Mouse (Mus musculus) MEL (cell line): ENCODE measurements around the gene Lgals7. TPM values are rescaled to one million over a fixed set of nuclear protein-coding genes. Genes with fewer than 3 reads are reported as not detected.
A peak's percentile ranks its signal among the peaks of the same experiment; 100 is the strongest.

ENCODE experiments used
- DNase-seq: peaks from one replicate; pipeline ENCODE4 v3.0.0; 2011; ENCODE audit warnings: low read depth, low spot score
- H3K27ac ChIP-seq: 2 replicates; pipeline ENCODE4 v1.5.1; 2012; ENCODE audit warnings: low read depth, mild to moderate bottlenecking, control low read depth, low read length, moderate library complexity; ENCODE audit not compliant: control insufficient read depth
- H3K27me3 ChIP-seq, 2 experiments: fragments of 150-350 bp in 1 of 2; sonication (generic) in 1 of 2; 2 replicates each; pipeline ENCODE4 v1.6.1; 2012; ENCODE audit warnings: low read length in 2 of 2, mild to moderate bottlenecking in 2 of 2, improper control_type of control experiment in 1 of 2, moderate library complexity in 1 of 2; ENCODE audit not compliant: insufficient read depth in 2 of 2, control insufficient read depth in 1 of 2
- H3K36me3 ChIP-seq, 2 experiments: 2 replicates each; pipeline ENCODE4 v1.6.1; 2012 to 2014; ENCODE audit warnings: low read length in 2 of 2, improper control_type of control experiment in 1 of 2, inconsistent platforms in 1 of 2, mild to moderate bottlenecking in 1 of 2; ENCODE audit not compliant: insufficient read depth in 2 of 2, control insufficient read depth in 1 of 2
- H3K4me1 ChIP-seq, 2 experiments: fragments of 150-350 bp in 1 of 2; sonication (generic) in 1 of 2; 2 replicates each; pipeline ENCODE4 v1.6.1; 2012; ENCODE audit warnings: low read length in 2 of 2, improper control_type of control experiment in 1 of 2, mild to moderate bottlenecking in 1 of 2; ENCODE audit not compliant: insufficient read depth in 2 of 2, control insufficient read depth in 1 of 2
- H3K4me3 ChIP-seq, 2 experiments: fragments of 150-350 bp in 1 of 2; sonication (generic) in 1 of 2; 2 replicates each; pipeline ENCODE4 v1.5.1; 2012; ENCODE audit warnings: low read depth in 2 of 2, low read length in 2 of 2, mild to moderate bottlenecking in 2 of 2, moderate library complexity in 2 of 2, control low read depth in 1 of 2, improper control_type of control experiment in 1 of 2; ENCODE audit not compliant: control insufficient read depth in 1 of 2, insufficient read depth in 1 of 2
- H3K79me2 ChIP-seq: 2 replicates; pipeline ENCODE4 v1.6.1; 2012; ENCODE audit warnings: mild to moderate bottlenecking, low read length, moderate library complexity; ENCODE audit not compliant: control insufficient read depth, poor library complexity, insufficient read depth
- H3K9ac ChIP-seq: 2 replicates; pipeline ENCODE4 v1.6.1; 2012; ENCODE audit warnings: low read depth, mild to moderate bottlenecking, control low read depth, low read length, moderate library complexity; ENCODE audit not compliant: control insufficient read depth, poor library complexity, severe bottlenecking
- H3K9me3 ChIP-seq: fragments of 150-350 bp; sonication (generic); replicated peaks from 2 replicates; pipeline ENCODE4 v1.6.1; 2012; ENCODE audit warnings: mild to moderate bottlenecking, low read length, improper control_type of control experiment, moderate library complexity; ENCODE audit not compliant: insufficient read depth
- BHLHE40 ChIP-seq: IDR thresholded peaks from 2 replicates; pipeline ENCODE4 v1.6.1; 2012; ENCODE audit warnings: low read depth, mild to moderate bottlenecking, inconsistent platforms, low read length, improper control_type of control experiment, borderline replicate concordance
- CHD2 ChIP-seq: IDR thresholded peaks from 2 replicates; pipeline ENCODE4 v1.6.1; 2011; ENCODE audit warnings: low read length, improper control_type of control experiment
- EP300 ChIP-seq, 2 experiments: IDR thresholded peaks; 2 replicates each; pipeline ENCODE4 v1.6.1; 2011; ENCODE audit warnings: improper control_type of control experiment in 2 of 2, low read length in 2 of 2, low read depth in 1 of 2, mild to moderate bottlenecking in 1 of 2
- ETS1 ChIP-seq: IDR thresholded peaks from 2 replicates; pipeline ENCODE4 v1.6.1; 2012; ENCODE audit warnings: low read depth, mild to moderate bottlenecking, inconsistent platforms, low read length, improper control_type of control experiment, moderate library complexity
- GABPA ChIP-seq: IDR thresholded peaks from 2 replicates; pipeline ENCODE4 v1.6.1; 2012; ENCODE audit warnings: low read depth, mild to moderate bottlenecking, inconsistent platforms, low read length, improper control_type of control experiment, moderate library complexity
- GATA1 ChIP-seq: IDR thresholded peaks from 2 replicates; pipeline ENCODE4 v1.6.1; 2011; ENCODE audit warnings: low read depth, low read length, improper control_type of control experiment
- HCFC1 ChIP-seq: IDR thresholded peaks from 2 replicates; pipeline ENCODE4 v1.6.1; 2012; ENCODE audit warnings: low read depth, mild to moderate bottlenecking, inconsistent platforms, low read length, improper control_type of control experiment, moderate library complexity
- MAFK ChIP-seq: IDR thresholded peaks from 2 replicates; pipeline ENCODE4 v1.6.1; 2011; ENCODE audit warnings: low read depth, mild to moderate bottlenecking, low read length, improper control_type of control experiment, borderline replicate concordance
- MAZ ChIP-seq: IDR thresholded peaks from 2 replicates; pipeline ENCODE4 v1.6.1; 2012; ENCODE audit warnings: low read depth, mild to moderate bottlenecking, inconsistent platforms, low read length, improper control_type of control experiment
- MEF2A ChIP-seq: IDR thresholded peaks from 2 replicates; pipeline ENCODE4 v1.6.1; 2014; ENCODE audit warnings: low read depth, mild to moderate bottlenecking, inconsistent platforms, low read length, improper control_type of control experiment; ENCODE audit not compliant: poor library complexity, insufficient replicate concordance, severe bottlenecking; ENCODE audit errors: extremely low read depth
- MXI1 ChIP-seq: IDR thresholded peaks from 2 replicates; pipeline ENCODE4 v1.6.1; 2011; ENCODE audit warnings: mild to moderate bottlenecking, low read depth, low read length, improper control_type of control experiment
- NRF1 ChIP-seq: IDR thresholded peaks from 2 replicates; pipeline ENCODE4 v1.6.1; 2014; ENCODE audit warnings: low read depth, mild to moderate bottlenecking, inconsistent platforms, low read length, improper control_type of control experiment, moderate library complexity; ENCODE audit not compliant: poor library complexity, insufficient read depth, severe bottlenecking
- POLR2A ChIP-seq, 2 experiments: IDR thresholded peaks; 2 replicates each; pipeline ENCODE4 v1.6.1; 2011 to 2012; ENCODE audit warnings: low read length in 2 of 2, mild to moderate bottlenecking in 2 of 2, control low read depth in 1 of 2, improper control_type of control experiment in 1 of 2, low read depth in 1 of 2, moderate library complexity in 1 of 2; ENCODE audit not compliant: control insufficient read depth in 1 of 2, insufficient read depth in 1 of 2, poor library complexity in 1 of 2
- POLR2AphosphoS2 ChIP-seq: IDR thresholded peaks from 2 replicates; pipeline ENCODE4 v1.6.1; 2011; ENCODE audit warnings: low read length, improper control_type of control experiment
- RCOR1 ChIP-seq: IDR thresholded peaks from 2 replicates; pipeline ENCODE4 v1.6.1; 2012; ENCODE audit warnings: low read depth, mild to moderate bottlenecking, inconsistent platforms, low read length, improper control_type of control experiment
- SIN3A ChIP-seq: IDR thresholded peaks from 2 replicates; pipeline ENCODE4 v1.6.1; 2012; ENCODE audit warnings: low read length, improper control_type of control experiment, inconsistent platforms
- TBP ChIP-seq: IDR thresholded peaks from 2 replicates; pipeline ENCODE4 v1.8.0; 2011; ENCODE audit warnings: low read depth, low read length, improper control_type of control experiment
- UBTF ChIP-seq: IDR thresholded peaks from 2 replicates; pipeline ENCODE4 v1.6.1; 2012; ENCODE audit warnings: low read depth, mild to moderate bottlenecking, inconsistent platforms, low read length, improper control_type of control experiment, moderate library complexity, borderline replicate concordance; ENCODE audit not compliant: insufficient read depth
- USF1 ChIP-seq: IDR thresholded peaks from 2 replicates; pipeline ENCODE4 v1.6.1; 2014; ENCODE audit warnings: low read depth, mild to moderate bottlenecking, inconsistent platforms, low read length, improper control_type of control experiment, moderate library complexity
- ZC3H11A ChIP-seq: IDR thresholded peaks from 2 replicates; pipeline ENCODE4 v1.6.1; 2012; ENCODE audit warnings: low read depth, mild to moderate bottlenecking, inconsistent platforms, low read length, improper control_type of control experiment
- ZMIZ1 ChIP-seq: IDR thresholded peaks from 2 replicates; pipeline ENCODE4 v1.6.1; 2012; ENCODE audit warnings: low read depth, mild to moderate bottlenecking, inconsistent platforms, low read length, improper control_type of control experiment, moderate library complexity
- ZNF384 ChIP-seq: IDR thresholded peaks from 2 replicates; pipeline ENCODE4 v1.6.1; 2012; ENCODE audit warnings: low read depth, mild to moderate bottlenecking, inconsistent platforms, low read length, improper control_type of control experiment
- polyA plus RNA-seq, 2 experiments: library from polyadenylated mRNA; stranded (reverse) in 1 of 2; unstranded in 1 of 2; fragments of >175 nt in 1 of 2; fragments of >200 nt in 1 of 2; gene quantifications; 2 replicates each; pipeline versions ENCODE4 v1.2.1 to v1.2.4; 2012; ENCODE audit warnings: low replicate concordance in 2 of 2, low read depth in 1 of 2; ENCODE audit not compliant: insufficient read length in 2 of 2, insufficient read depth in 1 of 2, missing spikeins in 1 of 2
- total RNA-seq: library from RNA; depleted of rRNA; stranded (reverse); fragments of 300-350 nt; gene quantifications from 2 replicates; pipeline ENCODE4 v1.2.3, GENCODE M21; 2012

Lgals7 gene
- total and polyA plus RNA-seq, 3 experiments = 27.7 to 138 TPM; not detected in 1

DNA sequence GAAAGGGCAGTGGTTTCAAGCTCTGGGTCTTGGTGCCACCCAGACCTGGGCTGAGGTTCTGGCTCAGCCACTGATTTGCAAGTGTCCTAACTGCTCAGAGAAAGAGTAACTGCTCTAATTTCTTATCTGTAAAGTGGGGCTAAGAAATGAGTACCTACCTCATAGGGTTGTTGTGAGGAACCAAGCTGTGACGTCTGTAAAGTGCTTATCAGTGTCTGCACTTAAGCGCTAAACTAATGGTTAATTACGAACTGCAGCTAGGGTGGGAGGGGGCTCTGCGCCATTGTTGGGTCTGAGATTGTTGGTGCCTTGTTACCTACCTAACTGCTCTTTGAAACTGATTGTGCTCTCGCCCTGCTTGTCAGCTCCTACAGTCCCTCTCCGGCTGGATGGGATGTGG lies 46.1 kb upstream of the Lgals7 start:
- peaks cover 53 to 97% of the 10 kb centered on the region in 2 experiments for H3K36me3 ChIP-seq
- H3K9me3 ChIP-seq = no peaks in the 10 kb centered on the region
- H3K4me1 ChIP-seq = peaks cover 21 to 89% of the 10 kb centered on the region in 2 experiments
- peaks cover 46% of the 10 kb centered on the region for H3K79me2 ChIP-seq
- peak; percentile 57 for DNase-seq
- peak overlapping the region; percentile 22; the same call in 1 of the 2 replicates for H3K27ac ChIP-seq
- H3K4me3 ChIP-seq = no peak overlapping the region
- H3K27me3 ChIP-seq = no peaks in the 10 kb centered on the region
- H3K9ac ChIP-seq = no peak overlapping the region
- TF ChIP-seq MAZ (0 out of 2 replicates have a peak, but pooled peaks have one; percentile 19), ETS1 (peak; percentile 58; the same call in 1 of the 2 replicates), SIN3A (no peak), GATA1 (peak; percentile 60), POLR2A (IDR thresholded peaks at IDR 0.05; ENCODE audit: control insufficient read depth in 1 of 2, insufficient read depth in 1 of 2, low read depth in 1 of 2, low read length in 2 of 2, poor library complexity in 1 of 2) (peak in 1 of 2 experiments; percentile 33; a peak in 1 of 4 replicates), CHD2 (no peak), EP300 (IDR thresholded peaks at IDR 0.05; ENCODE audit: low read depth in 1 of 2, low read length in 2 of 2) (0 out of 4 replicates have a peak, but pooled peaks of 1 of the 2 experiments have one; percentile 24)
- TF ChIP-seq, all 39 proteins: peak for 5

DNA sequence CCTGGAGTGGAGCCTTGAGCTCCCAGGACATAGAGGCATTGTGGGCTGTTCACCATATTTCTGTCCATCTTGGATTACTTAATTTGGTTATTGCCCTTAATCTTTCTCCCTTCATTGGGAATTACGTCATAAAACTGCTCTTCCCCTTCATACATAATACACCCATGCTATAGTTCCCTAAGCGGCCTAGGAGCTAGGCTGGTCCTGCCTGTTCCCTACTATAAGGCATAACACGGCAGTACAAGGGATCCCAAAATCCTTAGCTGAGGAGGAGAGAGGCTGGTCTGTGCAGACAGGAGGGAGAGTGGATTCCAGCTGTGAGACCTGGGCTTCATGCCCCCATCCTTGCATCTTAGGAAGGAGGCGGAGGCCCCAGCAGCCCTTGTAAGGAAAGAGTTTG lies 45.7 kb upstream of the Lgals7 start:
- H3K36me3 ChIP-seq = peaks cover 53 to 97% of the 10 kb centered on the region in 2 experiments
- DNase-seq = no peak
- H3K27ac ChIP-seq = peak overlapping the region; percentile 22; the same call in 1 of the 2 replicates
- no peak overlapping the region for H3K9ac ChIP-seq
- no peak for TF ChIP-seq SIN3A
- no peak for TF ChIP-seq MAFK
- TF ChIP-seq POLR2A (IDR thresholded peaks at IDR 0.05; ENCODE audit: control insufficient read depth in 1 of 2, insufficient read depth in 1 of 2, low read depth in 1 of 2, low read length in 2 of 2, poor library complexity in 1 of 2) = peak in 1 of 2 experiments; percentile 10; a peak in 1 of 4 replicates
- no peak for TF ChIP-seq MXI1
- 0 out of 2 replicates have a peak, but pooled peaks have one; percentile 5 for TF ChIP-seq MAZ
- peak; percentile 74 for TF ChIP-seq POLR2AphosphoS2
- TF ChIP-seq ZMIZ1 = 0 out of 2 replicates have a peak, but pooled peaks have one; percentile 20
- H3K27me3 ChIP-seq = no peaks in the 10 kb centered on the region
- peaks cover 21 to 90% of the 10 kb centered on the region in 2 experiments for H3K4me1 ChIP-seq
- H3K4me3 ChIP-seq = no peak overlapping the region
- no peaks in the 10 kb centered on the region for H3K9me3 ChIP-seq
- peaks cover 42% of the 10 kb centered on the region for H3K79me2 ChIP-seq

DNA sequence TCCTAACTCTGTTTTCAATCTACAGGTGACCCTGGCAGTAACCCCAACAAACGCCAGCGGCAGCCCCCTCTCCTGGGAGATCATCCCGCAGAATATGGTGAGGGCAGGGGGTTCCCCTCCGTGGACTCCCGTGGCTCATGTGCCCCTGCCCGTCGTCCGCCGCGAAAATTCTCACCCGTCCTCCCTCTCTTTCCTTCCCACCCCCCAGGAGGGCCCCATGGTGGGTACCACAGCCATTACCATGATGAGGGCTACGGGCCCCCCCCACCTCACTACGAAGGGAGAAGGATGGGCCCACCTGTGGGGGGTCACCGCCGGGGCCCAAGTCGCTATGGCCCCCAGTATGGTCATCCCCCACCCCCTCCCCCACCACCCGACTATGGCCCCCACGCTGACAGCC lies 45.2 kb upstream of the Lgals7 start:
- H3K4me1 ChIP-seq = peaks cover 21 to 90% of the 10 kb centered on the region in 2 experiments
- H3K27ac ChIP-seq = peak overlapping the region; percentile 22; the same call in 1 of the 2 replicates
- TF ChIP-seq RCOR1 = no peak
- TF ChIP-seq MXI1 = no peak
- no peak for TF ChIP-seq POLR2A (IDR thresholded peaks at IDR 0.05; ENCODE audit: control insufficient read depth in 1 of 2, insufficient read depth in 1 of 2, low read depth in 1 of 2, low read length in 2 of 2, poor library complexity in 1 of 2)
- no peak for TF ChIP-seq SIN3A
- no peak for TF ChIP-seq HCFC1
- TF ChIP-seq NRF1 = no peak
- no peak for TF ChIP-seq TBP
- TF ChIP-seq ZNF384 = no peak
- TF ChIP-seq ZC3H11A = no peak
- TF ChIP-seq BHLHE40 = no peak
- TF ChIP-seq ZMIZ1 = no peak
- TF ChIP-seq UBTF = no peak
- TF ChIP-seq MEF2A = no peak
- TF ChIP-seq GABPA = no peak
- no peak for TF ChIP-seq ETS1
- no peak for TF ChIP-seq USF1
- TF ChIP-seq POLR2AphosphoS2 = no peak

More for the DNA sequence above, 45.2 kb upstream of the Lgals7 start:
- H3K4me3 ChIP-seq = no peak overlapping the region
- no peak for DNase-seq
- peaks cover 52 to 97% of the 10 kb centered on the region in 2 experiments for H3K36me3 ChIP-seq
- peaks cover 37% of the 10 kb centered on the region for H3K79me2 ChIP-seq
- H3K9me3 ChIP-seq = no peaks in the 10 kb centered on the region
- H3K9ac ChIP-seq = no peak overlapping the region
- no peaks in the 10 kb centered on the region for H3K27me3 ChIP-seq
